Mouse (Mus musculus) midbrain, embryonic 12.5 days (tissue): ENCODE measurements around the gene Cep78. TPM values are rescaled to one million over a fixed set of nuclear protein-coding genes. Genes with fewer than 3 reads are reported as not detected.

Experiments
- ATAC-seq: fragments of 200-750 bp; cut with Nextera tagmentation; 2 replicates; pipeline ENCODE4 v1.8.0; 2017; ENCODE audit warnings: low read depth, moderate TSS enrichment, moderate library complexity; ENCODE audit not compliant: low FRiP score
- H3K27ac ChIP-seq: fragments of 300-500 bp; sonication (generic); replicated peaks from 2 replicates; pipeline ENCODE4 v1.5.1; 2016; ENCODE audit warnings: mild to moderate bottlenecking
- H3K27me3 ChIP-seq: fragments of 300-500 bp; sonication (generic); 2 replicates; pipeline ENCODE4 v1.6.1; 2016; ENCODE audit warnings: mild to moderate bottlenecking
- H3K36me3 ChIP-seq: fragments of 300-500 bp; sonication (generic); 2 replicates; pipeline ENCODE4 v1.6.1; 2016
- H3K4me1 ChIP-seq: fragments of 300-500 bp; sonication (generic); 2 replicates; pipeline ENCODE4 v1.6.1; 2016
- H3K4me2 ChIP-seq: fragments of 300-500 bp; sonication (generic); replicated peaks from 2 replicates; pipeline ENCODE4 v1.6.1; 2016; ENCODE audit warnings: mild to moderate bottlenecking, moderate library complexity
- H3K4me3 ChIP-seq: fragments of 300-500 bp; sonication (generic); 2 replicates; pipeline ENCODE4 v1.5.1; 2016; ENCODE audit warnings: mild to moderate bottlenecking
- H3K9ac ChIP-seq: fragments of 300-500 bp; sonication (generic); replicated peaks from 2 replicates; pipeline ENCODE4 v1.6.1; 2016; ENCODE audit warnings: mild to moderate bottlenecking, moderate library complexity
- H3K9me3 ChIP-seq: fragments of 300-500 bp; sonication (generic); 2 replicates; pipeline ENCODE4 v1.6.1; 2016; ENCODE audit warnings: mild to moderate bottlenecking
- WGBS: fragments of 180-500 bp; shearing (Covaris S2); methylation state at CpG from one replicate; pipeline ENCODE4 v1.1.7; 2016; 5-methylcytosine and 5-hydroxymethylcytosine counted together
- polyA plus RNA-seq: library from polyadenylated mRNA; unstranded; fragments of >200 nt; fragmentation: Nextera tagmentation; extraction: Ambion mirVana; gene quantifications from 2 replicates; pipeline ENCODE4 v1.2.1, GENCODE M21; 2016

Gene Cep78
- polyA plus RNA-seq, 1 experiment from 2014 or later = 54.8 TPM

- Histone ChIP-seq H3K4me2 (no peak overlapping the region), H3K9me3 (no peaks in the 10 kb centered on the region), H3K4me3 (no peak overlapping the region), H3K27me3 (no peaks in the 10 kb centered on the region), H3K9ac (no peak overlapping the region), H3K4me1 (peaks cover 9% of the 10 kb centered on the region; the same call in 1 of the 2 replicates), H3K27ac (no peak overlapping the region), H3K36me3 (no peaks in the 10 kb centered on the region)
- WGBS = 92% methylated on average over 8 of the region's 8 CpGs
- no peak for ATAC-seq
Measured at GRCm38 (mm10) chr19:16007131-16007530, 22.3 kb upstream of the Cep78 start.

GRCm38 (mm10) chr19:15998157-15998556 is 13.4 kb upstream of the Cep78 start:
- Histone ChIP-seq H3K4me2 (no peak overlapping the region), H3K9me3 (no peaks in the 10 kb centered on the region), H3K27me3 (no peaks in the 10 kb centered on the region), H3K4me1 (0 out of 2 replicates have a peak, but pooled peaks cover 5% of the 10 kb centered on the region), H3K4me3 (no peak overlapping the region), H3K36me3 (no peaks in the 10 kb centered on the region), H3K9ac (no peak overlapping the region), H3K27ac (no peak overlapping the region)
- ATAC-seq = peak; percentile 57
- 2% methylated on average over 3 of the region's 3 CpGs for WGBS

GRCm38 (mm10) chr19:15996901-15997564 is 12.2 kb upstream of the Cep78 start:
- Histone ChIP-seq H3K4me2 (peak overlapping the region; percentile 28; the same call in 1 of the 2 replicates), H3K9ac (no peak overlapping the region), H3K27ac (peak overlapping the region; percentile 47), H3K9me3 (no peaks in the 10 kb centered on the region), H3K36me3 (no peaks in the 10 kb centered on the region), H3K4me1 (0 out of 2 replicates have a peak, but pooled peaks cover 5% of the 10 kb centered on the region), H3K4me3 (no peak overlapping the region), H3K27me3 (no peaks in the 10 kb centered on the region)
- WGBS = 48% methylated on average over 12 of the region's 12 CpGs
- peak; percentile 78 for ATAC-seq

- H3K4me1 ChIP-seq = 0 out of 2 replicates have a peak, but pooled peaks cover 6% of the 10 kb centered on the region
- no peaks in the 10 kb centered on the region for H3K36me3 ChIP-seq
- no peaks in the 10 kb centered on the region for H3K27me3 ChIP-seq
- H3K27ac ChIP-seq = no peak overlapping the region
- no peak overlapping the region for H3K9ac ChIP-seq
- H3K4me2 ChIP-seq = no peak overlapping the region
- H3K4me3 ChIP-seq = no peak overlapping the region
- WGBS = 84% methylated on average over 1 of the region's 1 CpGs
- no peaks in the 10 kb centered on the region for H3K9me3 ChIP-seq
- no peak for ATAC-seq
Measured at GRCm38 (mm10) chr19:15990102-15990501, 5.3 kb upstream of the Cep78 start.

- Histone ChIP-seq H3K36me3 (0 out of 2 replicates have a peak, but pooled peaks cover 6% of the 10 kb centered on the region), H3K4me3 (peak overlapping the region; percentile 78), H3K4me2 (peak overlapping the region; percentile 66), H3K4me1 (peaks cover 31% of the 10 kb centered on the region), H3K9ac (peak overlapping the region; percentile 32; the same call in 1 of the 2 replicates), H3K27me3 (no peaks in the 10 kb centered on the region), H3K9me3 (no peaks in the 10 kb centered on the region), H3K27ac (0 out of 2 replicates have a peak overlapping the region, but pooled peaks have one; percentile 92)
- no peak; the same call in none of the 2 replicates for ATAC-seq
- 29% methylated on average over 10 of the region's 10 CpGs for WGBS
Measured at GRCm38 (mm10) chr19:15985172-15985713, 454 bp upstream of the Cep78 start.

GRCm38 (mm10) chr19:15983739-15984344 is 947 bp downstream of the Cep78 start:
- 51% methylated on average over 15 of the region's 15 CpGs for WGBS
- Histone ChIP-seq H3K36me3 (0 out of 2 replicates have a peak, but pooled peaks cover 15% of the 10 kb centered on the region), H3K9ac (peak overlapping the region; percentile 89), H3K27ac (peak overlapping the region; percentile 92), H3K27me3 (no peaks in the 10 kb centered on the region), H3K4me2 (peak overlapping the region; percentile 66), H3K4me3 (peak overlapping the region; percentile 78), H3K9me3 (no peaks in the 10 kb centered on the region), H3K4me1 (peaks cover 31% of the 10 kb centered on the region)
- no peak for ATAC-seq

GRCm38 (mm10) chr19:15982926-15983738 is 1.7 kb downstream of the Cep78 start:
- ATAC-seq = no peak
- no peak overlapping the region for H3K27ac ChIP-seq
- no peaks in the 10 kb centered on the region for H3K9me3 ChIP-seq
- H3K4me1 ChIP-seq = peaks cover 31% of the 10 kb centered on the region
- 37% methylated on average over 9 of the region's 10 CpGs for WGBS
- H3K27me3 ChIP-seq = no peaks in the 10 kb centered on the region
- H3K4me3 ChIP-seq = peak overlapping the region; percentile 17; the same call in 1 of the 2 replicates
- H3K36me3 ChIP-seq = peaks cover 20% of the 10 kb centered on the region; the same call in 1 of the 2 replicates
- no peak overlapping the region; the same call in 1 of the 2 replicates for H3K9ac ChIP-seq
- H3K4me2 ChIP-seq = peak overlapping the region; percentile 66

GRCm38 (mm10) chr19:15981861-15982260 is 2.9 kb downstream of the Cep78 start:
- H3K4me3 ChIP-seq = no peak overlapping the region
- peak overlapping the region; percentile 66; the same call in 1 of the 2 replicates for H3K4me2 ChIP-seq
- H3K36me3 ChIP-seq = peaks cover 32% of the 10 kb centered on the region
- no peak for ATAC-seq
- H3K27ac ChIP-seq = 0 out of 2 replicates have a peak overlapping the region, but pooled peaks have one; percentile 35
- WGBS = 69% methylated on average over 4 of the region's 4 CpGs
- H3K9ac ChIP-seq = no peak overlapping the region
- no peaks in the 10 kb centered on the region for H3K27me3 ChIP-seq
- peaks cover 31% of the 10 kb centered on the region for H3K4me1 ChIP-seq
- H3K9me3 ChIP-seq = no peaks in the 10 kb centered on the region

GRCm38 (mm10) chr19:15973365-15973764 is 11.4 kb downstream of the Cep78 start:
- ATAC-seq = no peak
- 79% methylated on average over 4 of the region's 4 CpGs for WGBS
- H3K36me3 ChIP-seq = peaks cover 85% of the 10 kb centered on the region

GRCm38 (mm10) chr19:15965082-15965481 is 19.7 kb downstream of the Cep78 start:
- no peak overlapping the region for H3K27ac ChIP-seq
- H3K4me2 ChIP-seq = no peak overlapping the region
- no peak overlapping the region for H3K4me3 ChIP-seq
- no peaks in the 10 kb centered on the region for H3K9me3 ChIP-seq
- peak; percentile 63 for ATAC-seq
- H3K27me3 ChIP-seq = no peaks in the 10 kb centered on the region
- H3K9ac ChIP-seq = no peak overlapping the region
- peaks cover 68% of the 10 kb centered on the region for H3K36me3 ChIP-seq
- no peaks in the 10 kb centered on the region for H3K4me1 ChIP-seq
- WGBS = 58% methylated on average over 3 of the region's 3 CpGs

More at GRCm38 (mm10) chr19:15973365-15973764, 11.4 kb downstream of the Cep78 start:
- Histone ChIP-seq H3K4me3 (no peak overlapping the region), H3K4me2 (no peak overlapping the region), H3K9me3 (no peaks in the 10 kb centered on the region), H3K27me3 (no peaks in the 10 kb centered on the region), H3K9ac (no peak overlapping the region), H3K4me1 (no peaks in the 10 kb centered on the region), H3K27ac (no peak overlapping the region)

GRCm38 (mm10) chr19:15964533-15964932 is 20.3 kb downstream of the Cep78 start:
- no peaks in the 10 kb centered on the region for H3K4me1 ChIP-seq
- WGBS = 91% methylated on average over 7 of the region's 7 CpGs
- no peak overlapping the region for H3K4me2 ChIP-seq
- H3K9me3 ChIP-seq = no peaks in the 10 kb centered on the region
- no peaks in the 10 kb centered on the region for H3K27me3 ChIP-seq
- no peak overlapping the region for H3K9ac ChIP-seq
- H3K36me3 ChIP-seq = peaks cover 68% of the 10 kb centered on the region
- ATAC-seq = no peak; the same call in 1 of the 2 replicates
- H3K27ac ChIP-seq = no peak overlapping the region
- no peak overlapping the region for H3K4me3 ChIP-seq
